Mouse (Mus musculus) heart, embryonic 14.5 days (tissue): ENCODE results near the gene Apol7e. TPM values are rescaled to one million over a fixed set of nuclear protein-coding genes. Genes with fewer than 3 reads are reported as not detected.
"Not testable (repeated sequence)": the region's sequence is repeated elsewhere in the genome, so short reads cannot be mapped to it uniquely, and the experiment has no call there.

ENCODE experiments used
- ATAC-seq: fragments of 200-750 bp; cut with Nextera tagmentation; 2 replicates; pipeline ENCODE4 v1.8.0; 2017; ENCODE audit warnings: low read depth, moderate TSS enrichment; ENCODE audit not compliant: insufficient number of reproducible peaks, insufficient read depth, low FRiP score
- H3K27ac ChIP-seq, 2 experiments: fragments of 200-500 bp in 1 of 2; fragments of 300-500 bp in 1 of 2; sonication (generic) in 1 of 2; replicated peaks in 1 of 2; 2 replicates each; pipeline ENCODE4 v1.5.1; 2012 to 2014; ENCODE audit warnings: low read depth in 2 of 2, low read length in 2 of 2, control low read depth in 1 of 2, mild to moderate bottlenecking in 1 of 2, mixed read lengths in 1 of 2; ENCODE audit not compliant: control insufficient read depth in 1 of 2, insufficient read depth in 1 of 2
- H3K27me3 ChIP-seq: fragments of 300-500 bp; sonication (generic); 2 replicates; pipeline ENCODE4 v1.6.1; 2014; ENCODE audit warnings: mild to moderate bottlenecking, low read length, control low read depth; ENCODE audit not compliant: control insufficient read depth, insufficient read depth
- H3K36me3 ChIP-seq: fragments of 300-500 bp; sonication (generic); 2 replicates; pipeline ENCODE4 v1.6.1; 2014; ENCODE audit warnings: mild to moderate bottlenecking, control low read depth, low read length, mixed read lengths; ENCODE audit not compliant: control insufficient read depth, insufficient read depth
- H3K4me1 ChIP-seq, 2 experiments: fragments of 200-500 bp in 1 of 2; fragments of 300-500 bp in 1 of 2; sonication (generic) in 1 of 2; 2 replicates each; pipeline ENCODE4 v1.6.1; 2012 to 2014; ENCODE audit warnings: low read length in 2 of 2, control low read depth in 1 of 2, mixed read lengths in 1 of 2; ENCODE audit not compliant: control insufficient read depth in 2 of 2, insufficient read depth in 2 of 2
- H3K4me2 ChIP-seq: fragments of 300-500 bp; sonication (generic); 2 replicates; pipeline ENCODE4 v1.6.1; 2014; ENCODE audit warnings: mild to moderate bottlenecking, low read length
- H3K4me3 ChIP-seq, 2 experiments: fragments of 200-500 bp in 1 of 2; fragments of 300-500 bp in 1 of 2; sonication (generic) in 1 of 2; 2 replicates each; pipeline ENCODE4 v1.5.1; 2012 to 2014; ENCODE audit warnings: low read length in 2 of 2, mild to moderate bottlenecking in 2 of 2, control low read depth in 1 of 2, low read depth in 1 of 2, moderate library complexity in 1 of 2; ENCODE audit not compliant: control insufficient read depth in 1 of 2, insufficient read depth in 1 of 2
- H3K9ac ChIP-seq: fragments of 300-500 bp; sonication (generic); 2 replicates; pipeline ENCODE4 v1.6.1; 2014; ENCODE audit warnings: mild to moderate bottlenecking, low read length
- H3K9me3 ChIP-seq: fragments of 300-500 bp; sonication (generic); 2 replicates; pipeline ENCODE4 v1.6.1; 2016; ENCODE audit warnings: low read length, control low read depth; ENCODE audit not compliant: control insufficient read depth
- WGBS: fragments of 180-500 bp; shearing (Covaris S2); extraction: QIAGEN DNeasy Blood & Tissue Kit; methylation state at CpG from one replicate; pipeline ENCODE4 v1.1.7; 2014; 5-methylcytosine and 5-hydroxymethylcytosine counted together
- polyA plus RNA-seq: library from polyadenylated mRNA; unstranded; fragments of >200 nt; fragmentation: Nextera tagmentation; extraction: Ambion mirVana; gene quantifications from 2 replicates; pipeline ENCODE4 v1.2.1, GENCODE M21; 2014

Gene Apol7e
- polyA plus RNA-seq, 1 experiment from 2014 or later = 0.08 TPM

- H3K9ac ChIP-seq, H3K27ac ChIP-seq, H3K4me2 ChIP-seq, H3K4me3 ChIP-seq, H3K27me3 ChIP-seq, H3K4me1 ChIP-seq, H3K36me3 ChIP-seq, ATAC-seq, H3K9me3 ChIP-seq: not testable (repeated sequence)
- 73% methylated on average over 6 of the region's 6 CpGs for WGBS
Observed at GRCm38 (mm10) chr15:77741556-77741955, 42.9 kb downstream of the Apol7e start.

GRCm38 (mm10) chr15:77744632-77745031, 46.0 kb downstream of the Apol7e start:
- ATAC-seq = no peak
- H3K4me1 ChIP-seq = no peaks in the 10 kb centered on the region
- 33% methylated on average over 5 of the region's 5 CpGs for WGBS
- H3K9me3 ChIP-seq = peaks cover 3% of the 10 kb centered on the region; the same call in 1 of the 2 replicates
- H3K36me3 ChIP-seq = no peaks in the 10 kb centered on the region
- H3K27me3 ChIP-seq = no peaks in the 10 kb centered on the region
- no peak overlapping the region for H3K9ac ChIP-seq
- H3K4me3 ChIP-seq = no peak overlapping the region
- no peak overlapping the region for H3K4me2 ChIP-seq
- no peak overlapping the region for H3K27ac ChIP-seq

GRCm38 (mm10) chr15:77745081-77745480, 46.4 kb downstream of the Apol7e start:
- no peaks in the 10 kb centered on the region for H3K36me3 ChIP-seq
- H3K9me3 ChIP-seq = peaks cover 3% of the 10 kb centered on the region; the same call in 1 of the 2 replicates
- no peaks in the 10 kb centered on the region for H3K27me3 ChIP-seq
- no peak overlapping the region for H3K4me2 ChIP-seq
- no peak overlapping the region for H3K27ac ChIP-seq
- H3K9ac ChIP-seq = no peak overlapping the region
- H3K4me3 ChIP-seq = no peak overlapping the region
- H3K4me1 ChIP-seq = no peaks in the 10 kb centered on the region
- no peak for ATAC-seq

GRCm38 (mm10) chr15:77746326-77746725, 47.7 kb downstream of the Apol7e start:
- ATAC-seq = no peak
- Histone ChIP-seq H3K9me3 (peaks cover 3% of the 10 kb centered on the region; the same call in 1 of the 2 replicates), H3K4me3 (no peak overlapping the region), H3K4me1 (no peaks in the 10 kb centered on the region), H3K4me2 (no peak overlapping the region), H3K27ac (no peak overlapping the region), H3K36me3 (no peaks in the 10 kb centered on the region), H3K27me3 (no peaks in the 10 kb centered on the region), H3K9ac (no peak overlapping the region)
- WGBS = 80% methylated on average over 1 of the region's 1 CpGs

- Histone ChIP-seq H3K4me3 (no peak overlapping the region), H3K36me3 (no peaks in the 10 kb centered on the region), H3K4me2 (no peak overlapping the region), H3K4me1 (no peaks in the 10 kb centered on the region), H3K27ac (no peak overlapping the region), H3K9me3 (peaks cover 3% of the 10 kb centered on the region; the same call in 1 of the 2 replicates), H3K9ac (no peak overlapping the region), H3K27me3 (no peaks in the 10 kb centered on the region)
- no peak for ATAC-seq
- WGBS = 27% methylated on average over 3 of the region's 3 CpGs
Observed at GRCm38 (mm10) chr15:77748414-77748813, 49.8 kb downstream of the Apol7e start.

GRCm38 (mm10) chr15:77749717-77750116, 51.1 kb downstream of the Apol7e start:
- no peak for ATAC-seq
- Histone ChIP-seq H3K27me3 (no peaks in the 10 kb centered on the region), H3K27ac (no peak overlapping the region), H3K4me3 (no peak overlapping the region), H3K9ac (no peak overlapping the region), H3K9me3 (peaks cover 3% of the 10 kb centered on the region; the same call in 1 of the 2 replicates), H3K4me1 (no peaks in the 10 kb centered on the region), H3K4me2 (no peak overlapping the region), H3K36me3 (no peaks in the 10 kb centered on the region)
- WGBS = 90% methylated on average over 10 of the region's 10 CpGs

GRCm38 (mm10) chr15:77750461-77750860, 51.8 kb downstream of the Apol7e start:
- no peak overlapping the region for H3K4me3 ChIP-seq
- ATAC-seq = no peak
- no peak overlapping the region for H3K4me2 ChIP-seq
- H3K36me3 ChIP-seq = no peaks in the 10 kb centered on the region
- H3K9me3 ChIP-seq = peaks cover 3% of the 10 kb centered on the region; the same call in 1 of the 2 replicates
- H3K9ac ChIP-seq = no peak overlapping the region
- no peaks in the 10 kb centered on the region for H3K27me3 ChIP-seq
- WGBS = 23% methylated on average over 1 of the region's 1 CpGs
- H3K27ac ChIP-seq = no peak overlapping the region
- H3K4me1 ChIP-seq = no peaks in the 10 kb centered on the region

- Histone ChIP-seq H3K4me1 (0 out of 4 replicates have a peak, but pooled peaks cover 0 to 2% of the 10 kb centered on the region in 2 experiments), H3K27me3 (no peaks in the 10 kb centered on the region), H3K9me3 (peaks cover 3% of the 10 kb centered on the region; the same call in 1 of the 2 replicates), H3K36me3 (no peaks in the 10 kb centered on the region), H3K4me3 (no peak overlapping the region), H3K4me2 (no peak overlapping the region), H3K27ac (no peak overlapping the region), H3K9ac (no peak overlapping the region)
- 44% methylated on average over 11 of the region's 11 CpGs for WGBS
- no peak for ATAC-seq
Observed at GRCm38 (mm10) chr15:77752443-77752842, 53.8 kb downstream of the Apol7e start.
